Mouse (Mus musculus): ENCODE measurements at regions not wholly inside any gene's neighbourhood (a gene's known extent, or its start where the extent isn't known, plus 50 kb on each side); places are given as distances from the start of the nearest gene placed in this dataset.
A peak's percentile ranks its signal among the peaks of the same experiment; 100 is the strongest.

- H3K27ac ChIP-seq, result no peak overlapping the region
- WGBS, result 67% methylated on average over 10 of the region's 10 CpGs
- no peak for ATAC-seq (ENCODE audit: borderline replicate concordance, extremely low read depth, low FRiP score, low TSS enrichment)
Observed at GRCm38 (mm10) chr14:99624380-99625327, 326.2 kb downstream of the Klf5 start.

DNA sequence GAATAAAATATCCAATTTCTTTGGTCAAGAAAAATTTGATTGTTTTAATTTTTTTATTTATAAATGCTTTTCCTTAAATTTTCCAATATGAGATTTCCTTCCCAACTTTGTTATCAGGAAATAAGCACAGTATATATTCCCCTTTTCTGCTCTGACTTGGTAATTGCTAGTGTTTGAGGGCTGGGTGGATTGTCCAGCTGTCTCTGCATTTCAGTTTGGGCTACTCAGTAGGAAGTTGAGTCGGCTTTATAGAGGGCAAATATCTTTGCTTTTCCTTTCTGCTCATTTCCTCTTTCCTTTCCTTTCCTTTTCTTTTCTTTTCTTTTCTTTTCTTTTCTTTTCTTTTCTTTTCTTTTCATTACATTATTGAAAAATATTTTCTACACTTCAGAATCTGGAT, 329.1 kb downstream of the Klf5 start:
- WGBS, result 77% methylated on average over 1 of the region's 1 CpGs
- no peaks in the 10 kb centered on the region for H3K36me3 ChIP-seq
- H3K4me3 ChIP-seq, result no peak overlapping the region
- H3K27me3 ChIP-seq, result no peaks in the 10 kb centered on the region
- H3K9me3 ChIP-seq, result no peaks in the 10 kb centered on the region
- no peak for ATAC-seq (ENCODE audit: borderline replicate concordance, extremely low read depth, low FRiP score, low TSS enrichment)
- H3K4me2 ChIP-seq, result no peak overlapping the region
- H3K4me1 ChIP-seq, result no peaks in the 10 kb centered on the region
- H3K27ac ChIP-seq, result no peak overlapping the region
- no peak overlapping the region for H3K9ac ChIP-seq

More at GRCm38 (mm10) chr14:99624380-99625327, 326.2 kb downstream of the Klf5 start:
- Histone ChIP-seq H3K9me3 (no peaks in the 10 kb centered on the region), H3K4me3 (no peak overlapping the region), H3K9ac (no peak overlapping the region), H3K4me2 (no peak overlapping the region), H3K4me1 (no peaks in the 10 kb centered on the region), H3K27me3 (no peaks in the 10 kb centered on the region), H3K36me3 (no peaks in the 10 kb centered on the region)

DNA sequence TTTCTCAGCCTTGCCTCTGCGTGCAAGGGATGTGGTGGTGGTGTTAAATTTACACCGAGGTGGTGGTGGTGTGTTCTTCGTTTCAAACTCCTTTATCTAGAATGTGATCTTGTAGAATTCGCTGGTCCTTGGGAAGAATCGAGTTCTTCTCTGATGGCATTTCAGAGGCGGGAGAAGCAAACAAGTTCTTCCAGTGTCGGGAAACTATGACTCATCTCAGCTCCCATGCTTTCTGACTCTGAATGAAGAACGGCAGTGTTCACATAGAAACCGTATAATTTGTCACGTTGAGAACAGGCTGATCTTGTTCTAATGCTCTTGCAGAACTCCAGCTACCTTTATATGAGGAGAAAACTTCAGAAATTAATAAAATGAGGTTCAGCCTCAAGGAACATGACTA, 332.6 kb downstream of the Klf5 start:
- WGBS, result 36% methylated on average over 10 of the region's 10 CpGs
- H3K27ac ChIP-seq, result no peak overlapping the region
- H3K9me3 ChIP-seq, result no peaks in the 10 kb centered on the region
- no peak overlapping the region for H3K4me3 ChIP-seq
- H3K4me1 ChIP-seq, result no peaks in the 10 kb centered on the region
- ATAC-seq (ENCODE audit: borderline replicate concordance, extremely low read depth, low FRiP score, low TSS enrichment), result no peak
- H3K27me3 ChIP-seq, result no peaks in the 10 kb centered on the region
- H3K9ac ChIP-seq, result no peak overlapping the region
- H3K36me3 ChIP-seq, result no peaks in the 10 kb centered on the region
- H3K4me2 ChIP-seq, result no peak overlapping the region

DNA sequence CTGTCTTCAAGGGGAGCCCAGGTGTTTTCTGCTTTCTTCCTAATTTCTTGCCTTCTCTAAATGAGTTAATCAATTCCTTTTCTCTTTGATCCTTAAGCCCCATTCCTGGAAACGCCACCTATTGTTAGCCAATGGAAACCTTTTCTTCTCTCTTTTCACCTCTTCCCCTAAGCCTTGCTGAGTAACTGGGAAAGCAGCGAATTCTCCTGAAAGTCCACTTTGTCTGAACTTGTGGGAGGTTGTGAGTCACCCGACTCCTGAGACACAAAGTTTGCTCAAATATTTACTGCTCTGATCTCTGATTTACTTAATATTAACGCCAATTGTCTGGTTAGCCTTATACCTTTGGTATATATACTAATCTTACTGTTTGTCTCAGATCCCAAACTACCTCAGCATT, 334.0 kb downstream of the Klf5 start:
- H3K4me1 ChIP-seq, result no peaks in the 10 kb centered on the region

DNA sequence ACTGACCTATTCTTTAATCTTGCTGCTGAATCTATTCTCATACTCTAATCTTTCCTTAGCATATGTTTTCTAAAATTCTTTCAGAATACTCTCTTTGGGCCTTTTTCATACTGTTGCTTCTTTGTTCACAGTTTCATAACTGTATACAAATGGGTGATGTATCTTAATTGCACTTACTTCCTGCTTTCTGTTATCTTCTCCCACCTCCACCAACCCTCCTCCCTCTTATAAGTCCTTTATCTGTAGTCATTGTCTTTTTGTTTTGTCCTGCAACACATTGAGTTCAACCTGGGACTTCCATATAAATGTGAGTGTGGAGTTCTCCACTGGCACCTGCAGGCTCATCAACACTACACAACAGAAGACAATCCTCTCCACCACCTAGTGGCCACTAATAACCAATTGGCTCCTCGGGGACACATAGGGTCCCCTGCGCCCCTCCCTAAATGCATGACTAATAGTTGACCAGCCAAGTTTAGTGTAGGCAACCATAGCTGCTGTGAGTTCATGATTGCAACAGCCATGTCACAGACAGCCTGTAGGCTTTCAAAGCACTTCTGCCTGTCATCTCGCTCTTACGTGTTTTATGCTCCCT, 337.2 kb downstream of the Klf5 start:
- no peak overlapping the region for H3K4me2 ChIP-seq
- no peak for ATAC-seq (ENCODE audit: borderline replicate concordance, extremely low read depth, low FRiP score, low TSS enrichment)
- WGBS, result 85% methylated on average over 4 of the region's 4 CpGs

More for the DNA sequence above, 334.0 kb downstream of the Klf5 start:
- Histone ChIP-seq H3K9me3 (no peaks in the 10 kb centered on the region), H3K27ac (no peak overlapping the region), H3K27me3 (no peaks in the 10 kb centered on the region), H3K4me2 (no peak overlapping the region), H3K36me3 (no peaks in the 10 kb centered on the region), H3K4me3 (no peak overlapping the region), H3K9ac (no peak overlapping the region)
- 35% methylated on average over 4 of the region's 4 CpGs for WGBS
- no peak for ATAC-seq (ENCODE audit: borderline replicate concordance, extremely low read depth, low FRiP score, low TSS enrichment)

GRCm38 (mm10) chr14:99641475-99642453, 343.3 kb downstream of the Klf5 start:
- 74% methylated on average over 15 of the region's 15 CpGs for WGBS
- no peak for ATAC-seq (ENCODE audit: borderline replicate concordance, extremely low read depth, low FRiP score, low TSS enrichment)
- Histone ChIP-seq H3K4me2 (no peak overlapping the region), H3K27me3 (no peaks in the 10 kb centered on the region), H3K36me3 (no peaks in the 10 kb centered on the region), H3K4me3 (no peak overlapping the region), H3K4me1 (no peaks in the 10 kb centered on the region; the same call in 1 of the 2 replicates), H3K27ac (no peak overlapping the region), H3K9me3 (no peaks in the 10 kb centered on the region), H3K9ac (no peak overlapping the region)

More for the DNA sequence above, 337.2 kb downstream of the Klf5 start:
- no peak overlapping the region for H3K9ac ChIP-seq
- H3K4me1 ChIP-seq, result no peaks in the 10 kb centered on the region
- H3K4me3 ChIP-seq, result no peak overlapping the region
- no peaks in the 10 kb centered on the region for H3K9me3 ChIP-seq
- no peaks in the 10 kb centered on the region for H3K27me3 ChIP-seq
- H3K36me3 ChIP-seq, result no peaks in the 10 kb centered on the region
- no peak overlapping the region for H3K27ac ChIP-seq

- 52% methylated on average over 3 of the region's 3 CpGs for WGBS
- H3K36me3 ChIP-seq, result no peaks in the 10 kb centered on the region
- no peaks in the 10 kb centered on the region for H3K27me3 ChIP-seq
- H3K9me3 ChIP-seq, result no peaks in the 10 kb centered on the region
- no peak overlapping the region for H3K9ac ChIP-seq
- no peaks in the 10 kb centered on the region; the same call in 1 of the 2 replicates for H3K4me1 ChIP-seq
- peak overlapping the region; percentile 20; the same call in 1 of the 2 replicates for H3K27ac ChIP-seq
- H3K4me2 ChIP-seq, result no peak overlapping the region
- peak; percentile 42; the same call in 1 of the 2 replicates for ATAC-seq (ENCODE audit: borderline replicate concordance, extremely low read depth, low FRiP score, low TSS enrichment)
- H3K4me3 ChIP-seq, result no peak overlapping the region
Observed at GRCm38 (mm10) chr14:99646323-99646722, 347.8 kb downstream of the Klf5 start.

DNA sequence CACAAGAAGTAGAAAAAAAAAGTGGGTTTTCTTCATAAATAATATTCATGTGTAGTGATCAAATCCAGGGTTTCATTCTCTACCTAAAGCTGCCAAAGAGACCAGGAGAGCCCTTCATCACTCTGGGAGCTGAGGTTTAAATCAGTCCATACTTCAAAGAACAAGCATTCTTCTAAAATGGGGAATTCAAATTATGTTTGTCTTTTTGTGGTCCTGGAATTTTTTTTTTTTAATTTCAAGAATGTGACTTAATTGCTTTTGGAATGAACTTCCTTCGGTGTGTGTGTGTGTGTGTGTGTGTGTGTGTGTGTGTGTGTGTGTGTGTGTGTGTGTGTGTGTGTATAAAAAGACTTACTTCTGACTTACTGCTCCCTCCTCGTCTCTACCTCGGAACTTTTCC, 375.9 kb downstream of the Klf5 start:
- ATAC-seq (ENCODE audit: borderline replicate concordance, extremely low read depth, low FRiP score, low TSS enrichment), result no peak

DNA sequence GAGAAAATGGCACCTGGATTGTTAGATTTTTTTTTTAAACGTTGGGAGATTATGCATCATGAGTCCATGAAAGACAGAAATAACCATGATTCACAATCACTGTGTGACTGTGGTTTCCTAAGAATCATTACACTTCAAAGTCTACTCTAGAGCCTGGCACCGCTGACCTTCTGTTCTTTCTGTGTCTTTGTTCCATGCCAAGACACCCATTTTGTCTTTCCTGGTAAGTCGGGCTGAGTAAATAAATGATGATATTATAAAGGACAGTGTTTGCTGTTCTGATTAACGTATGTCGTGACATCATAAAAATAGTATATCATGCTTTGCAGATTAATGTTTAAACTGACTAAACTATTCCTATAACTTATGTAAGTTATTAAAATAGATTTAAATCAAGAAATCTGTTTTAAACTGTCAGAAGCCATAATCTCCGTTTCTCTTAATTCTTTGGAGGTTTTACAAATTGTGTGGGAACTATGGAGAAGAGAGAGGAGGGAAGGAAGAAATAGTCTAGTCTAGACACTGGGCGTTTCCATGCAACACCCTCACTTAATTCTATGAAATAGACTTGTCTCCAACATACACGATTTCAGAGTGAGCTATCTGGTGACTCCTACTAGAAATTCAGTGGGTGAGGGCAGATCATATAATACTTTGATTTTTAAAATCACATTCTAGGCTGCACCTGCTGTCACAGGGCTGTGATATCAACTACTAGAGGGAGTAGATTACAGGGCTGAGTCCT, 388.7 kb downstream of the Klf5 start:
- Histone ChIP-seq H3K4me3 (no peak overlapping the region), H3K27me3 (no peaks in the 10 kb centered on the region), H3K4me2 (no peak overlapping the region), H3K4me1 (no peaks in the 10 kb centered on the region), H3K27ac (no peak overlapping the region), H3K9ac (no peak overlapping the region), H3K36me3 (no peaks in the 10 kb centered on the region), H3K9me3 (no peaks in the 10 kb centered on the region)
- no peak for ATAC-seq (ENCODE audit: borderline replicate concordance, extremely low read depth, low FRiP score, low TSS enrichment)
- 69% methylated on average over 8 of the region's 8 CpGs for WGBS

More for the DNA sequence above, 375.9 kb downstream of the Klf5 start:
- Histone ChIP-seq H3K27ac (no peak overlapping the region), H3K9ac (no peak overlapping the region), H3K27me3 (no peaks in the 10 kb centered on the region), H3K4me3 (no peak overlapping the region), H3K9me3 (no peaks in the 10 kb centered on the region), H3K4me1 (no peaks in the 10 kb centered on the region), H3K4me2 (no peak overlapping the region), H3K36me3 (no peaks in the 10 kb centered on the region)
- WGBS, result 30% methylated on average over 3 of the region's 3 CpGs

GRCm38 (mm10) chr14:99688415-99688814, 389.9 kb downstream of the Klf5 start:
- no peaks in the 10 kb centered on the region for H3K36me3 ChIP-seq
- no peak overlapping the region for H3K9ac ChIP-seq
- H3K9me3 ChIP-seq, result no peaks in the 10 kb centered on the region
- no peak for ATAC-seq (ENCODE audit: borderline replicate concordance, extremely low read depth, low FRiP score, low TSS enrichment)
- H3K4me3 ChIP-seq, result no peak overlapping the region
- no peak overlapping the region for H3K27ac ChIP-seq
- H3K4me1 ChIP-seq, result no peaks in the 10 kb centered on the region
- 68% methylated on average over 4 of the region's 4 CpGs for WGBS
- H3K4me2 ChIP-seq, result no peak overlapping the region
- H3K27me3 ChIP-seq, result no peaks in the 10 kb centered on the region

GRCm38 (mm10) chr14:99696301-99696700, 397.8 kb downstream of the Klf5 start:
- 89% methylated on average over 7 of the region's 7 CpGs for WGBS
- Histone ChIP-seq H3K9me3 (no peaks in the 10 kb centered on the region), H3K27ac (no peak overlapping the region), H3K36me3 (no peaks in the 10 kb centered on the region), H3K4me2 (no peak overlapping the region), H3K4me1 (no peaks in the 10 kb centered on the region), H3K9ac (no peak overlapping the region), H3K4me3 (no peak overlapping the region), H3K27me3 (no peaks in the 10 kb centered on the region)
- no peak for ATAC-seq (ENCODE audit: borderline replicate concordance, extremely low read depth, low FRiP score, low TSS enrichment)
